Mouse (Mus musculus) kidney, embryonic 14.5 days (tissue): ENCODE data around the gene Mgat5b. TPM values are rescaled to one million over a fixed set of nuclear protein-coding genes. Genes with fewer than 3 reads are reported as not detected.
"Not testable (repeated sequence)": the region's sequence is repeated elsewhere in the genome, so short reads cannot be mapped to it uniquely, and the experiment has no call there.

Source experiments
- ATAC-seq: fragments of 200-750 bp; cut with Nextera tagmentation; 2 replicates; pipeline ENCODE4 v1.8.0; 2017; ENCODE audit warnings: moderate number of reproducible peaks, mild to moderate bottlenecking, moderate TSS enrichment, moderate library complexity; ENCODE audit not compliant: low FRiP score, low TSS enrichment
- H3K27ac ChIP-seq: fragments of 300-500 bp; sonication (generic); 2 replicates; pipeline ENCODE4 v1.5.1; 2014; ENCODE audit warnings: low read depth, mild to moderate bottlenecking, low read length, moderate library complexity, mixed read lengths
- H3K27me3 ChIP-seq: fragments of 300-500 bp; sonication (generic); 2 replicates; pipeline ENCODE4 v1.6.1; 2014; ENCODE audit warnings: mild to moderate bottlenecking, low read length; ENCODE audit not compliant: control insufficient read depth, insufficient read depth
- H3K36me3 ChIP-seq: fragments of 300-500 bp; sonication (generic); 2 replicates; pipeline ENCODE4 v1.6.1; 2014; ENCODE audit warnings: low read length, mixed read lengths; ENCODE audit not compliant: control insufficient read depth, insufficient read depth
- H3K4me1 ChIP-seq: fragments of 300-500 bp; sonication (generic); 2 replicates; pipeline ENCODE4 v1.6.1; 2014; ENCODE audit warnings: low read length, mixed read lengths; ENCODE audit not compliant: control insufficient read depth, insufficient read depth
- H3K4me2 ChIP-seq: fragments of 300-500 bp; sonication (generic); replicated peaks from 2 replicates; pipeline ENCODE4 v1.6.1; 2014; ENCODE audit warnings: low read depth, mild to moderate bottlenecking, low read length
- H3K4me3 ChIP-seq: fragments of 300-500 bp; sonication (generic); 2 replicates; pipeline ENCODE4 v1.5.1; 2014; ENCODE audit warnings: mild to moderate bottlenecking, low read length
- H3K9ac ChIP-seq: fragments of 300-500 bp; sonication (generic); 2 replicates; pipeline ENCODE4 v1.6.1; 2014; ENCODE audit warnings: low read depth, mild to moderate bottlenecking, low read length, moderate library complexity
- H3K9me3 ChIP-seq: fragments of 300-500 bp; sonication (generic); 2 replicates; pipeline ENCODE4 v1.6.1; 2016; ENCODE audit warnings: low read length; ENCODE audit not compliant: control insufficient read depth
- WGBS: fragments of 180-500 bp; shearing (Covaris S2); extraction: QIAGEN DNeasy Blood & Tissue Kit; methylation state at CpG from one replicate; pipeline ENCODE4 v1.1.7; 2014; 5-methylcytosine and 5-hydroxymethylcytosine counted together
- polyA plus RNA-seq: library from polyadenylated mRNA; unstranded; fragments of >200 nt; fragmentation: Nextera tagmentation; extraction: Ambion mirVana; gene quantifications from 2 replicates; pipeline ENCODE4 v1.2.1, GENCODE M21; 2014

Mgat5b gene
- polyA plus RNA-seq, 1 experiment from 2014 or later = 0.23 TPM

DNA sequence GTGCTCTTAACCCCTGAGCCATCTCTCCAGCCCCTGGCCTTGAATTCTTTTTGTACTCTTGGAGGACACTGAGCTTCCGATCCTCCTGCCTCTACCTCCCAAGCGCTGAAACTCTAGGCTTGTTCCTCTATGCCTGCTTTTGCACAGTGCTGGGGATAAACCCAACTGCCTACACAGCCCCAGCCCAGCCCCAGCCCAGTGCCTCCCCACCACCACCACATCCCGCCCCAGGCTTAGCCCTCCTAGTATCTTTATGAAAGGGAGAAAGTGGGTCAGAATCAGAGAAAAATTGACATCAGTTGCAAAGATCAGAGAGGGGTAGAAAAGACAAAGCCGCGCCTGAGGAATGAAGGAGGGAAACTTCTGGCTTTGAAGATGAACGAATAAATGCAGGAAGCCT lies 34.6 kb upstream of the Mgat5b start:
- 82% methylated on average over 6 of the region's 6 CpGs for WGBS
- Histone ChIP-seq H3K9ac (no peak overlapping the region), H3K27ac (no peak overlapping the region), H3K27me3 (0 out of 2 replicates have a peak, but pooled peaks cover 6% of the 10 kb centered on the region), H3K9me3 (no peaks in the 10 kb centered on the region), H3K4me1 (peaks cover 4% of the 10 kb centered on the region; the same call in 1 of the 2 replicates), H3K36me3 (no peaks in the 10 kb centered on the region), H3K4me3 (no peak overlapping the region), H3K4me2 (no peak overlapping the region)
- ATAC-seq = no peak

DNA sequence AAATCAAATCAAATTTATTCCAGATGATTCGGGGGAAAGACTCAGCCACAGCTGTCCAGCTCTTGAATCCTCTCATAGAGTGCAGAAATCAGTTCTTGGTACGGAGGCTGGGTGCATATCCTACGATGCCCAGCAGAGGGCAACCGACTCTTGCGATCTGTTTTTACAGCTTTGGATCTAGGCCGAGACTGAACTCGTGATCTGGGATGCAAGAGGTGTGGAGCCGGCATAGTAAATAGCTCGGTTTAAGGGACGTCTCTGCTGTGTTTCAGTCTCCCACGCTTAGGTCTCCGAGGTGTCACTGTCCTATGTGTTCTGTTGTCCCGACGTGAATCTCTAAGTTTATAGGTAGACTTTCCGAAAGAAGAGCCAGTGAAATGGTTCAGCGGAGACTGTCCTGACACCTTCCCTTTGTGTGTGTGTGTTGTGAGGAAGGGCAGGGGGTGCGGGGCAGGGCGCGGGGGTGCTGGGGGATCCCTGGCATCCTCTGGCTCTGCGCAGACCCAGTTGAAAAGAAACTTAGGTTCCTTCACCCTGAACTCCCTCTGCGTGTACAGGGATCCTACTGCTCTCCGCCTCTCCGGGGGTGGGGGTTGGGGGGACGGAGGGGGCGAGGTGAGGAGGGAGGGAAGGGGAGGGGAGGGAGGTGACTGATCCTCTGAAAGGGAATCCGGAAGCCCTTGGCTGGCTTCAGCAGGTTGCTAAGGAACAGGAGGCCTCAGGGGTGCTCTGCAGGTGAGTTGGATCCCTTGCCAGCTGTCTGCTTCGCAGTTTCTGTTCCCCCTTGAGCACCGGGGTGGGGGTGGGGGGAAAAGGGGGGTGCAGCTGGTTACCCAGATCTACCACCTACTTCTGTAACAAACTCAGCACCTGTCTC lies 33.1 kb upstream of the Mgat5b start:
- Histone ChIP-seq H3K4me3 (peak overlapping the region; percentile 19; the same call in 1 of the 2 replicates), H3K36me3 (no peaks in the 10 kb centered on the region), H3K4me2 (peak overlapping the region; percentile 41), H3K9me3 (no peaks in the 10 kb centered on the region), H3K4me1 (peaks cover 4% of the 10 kb centered on the region; the same call in 1 of the 2 replicates), H3K27ac (no peak overlapping the region), H3K27me3 (peaks cover 6% of the 10 kb centered on the region; the same call in 1 of the 2 replicates), H3K9ac (peak overlapping the region; percentile 14; the same call in 1 of the 2 replicates)
- 4% methylated on average over 28 of the region's 28 CpGs for WGBS
- peak; percentile 56 for ATAC-seq

DNA sequence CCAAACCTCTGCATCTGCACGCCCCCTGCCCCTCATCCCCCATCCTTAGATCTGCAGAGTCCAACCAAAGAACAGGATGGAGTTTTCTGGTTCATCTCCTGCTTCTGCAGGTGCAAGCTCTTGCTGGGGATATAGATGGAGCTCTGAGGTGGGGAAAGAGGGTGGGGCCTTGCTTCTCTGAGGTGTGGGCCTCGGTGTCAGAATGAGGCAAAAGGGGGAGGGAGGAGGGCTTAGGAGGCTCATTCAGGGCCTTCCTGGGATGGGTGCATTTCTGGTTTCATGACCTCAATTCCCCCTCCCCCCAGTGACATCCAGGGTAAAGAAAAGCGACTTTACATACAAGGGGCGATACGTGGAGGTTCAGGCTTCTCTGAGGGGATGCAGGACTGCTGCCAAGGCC lies 31.5 kb upstream of the Mgat5b start:
- Histone ChIP-seq H3K4me3 (no peak overlapping the region), H3K27me3 (peaks cover 6% of the 10 kb centered on the region; the same call in 1 of the 2 replicates), H3K27ac (no peak overlapping the region), H3K4me2 (no peak overlapping the region), H3K36me3 (no peaks in the 10 kb centered on the region), H3K4me1 (peaks cover 4% of the 10 kb centered on the region; the same call in 1 of the 2 replicates), H3K9ac (no peak overlapping the region), H3K9me3 (no peaks in the 10 kb centered on the region)
- 45% methylated on average over 5 of the region's 5 CpGs for WGBS
- no peak for ATAC-seq

DNA sequence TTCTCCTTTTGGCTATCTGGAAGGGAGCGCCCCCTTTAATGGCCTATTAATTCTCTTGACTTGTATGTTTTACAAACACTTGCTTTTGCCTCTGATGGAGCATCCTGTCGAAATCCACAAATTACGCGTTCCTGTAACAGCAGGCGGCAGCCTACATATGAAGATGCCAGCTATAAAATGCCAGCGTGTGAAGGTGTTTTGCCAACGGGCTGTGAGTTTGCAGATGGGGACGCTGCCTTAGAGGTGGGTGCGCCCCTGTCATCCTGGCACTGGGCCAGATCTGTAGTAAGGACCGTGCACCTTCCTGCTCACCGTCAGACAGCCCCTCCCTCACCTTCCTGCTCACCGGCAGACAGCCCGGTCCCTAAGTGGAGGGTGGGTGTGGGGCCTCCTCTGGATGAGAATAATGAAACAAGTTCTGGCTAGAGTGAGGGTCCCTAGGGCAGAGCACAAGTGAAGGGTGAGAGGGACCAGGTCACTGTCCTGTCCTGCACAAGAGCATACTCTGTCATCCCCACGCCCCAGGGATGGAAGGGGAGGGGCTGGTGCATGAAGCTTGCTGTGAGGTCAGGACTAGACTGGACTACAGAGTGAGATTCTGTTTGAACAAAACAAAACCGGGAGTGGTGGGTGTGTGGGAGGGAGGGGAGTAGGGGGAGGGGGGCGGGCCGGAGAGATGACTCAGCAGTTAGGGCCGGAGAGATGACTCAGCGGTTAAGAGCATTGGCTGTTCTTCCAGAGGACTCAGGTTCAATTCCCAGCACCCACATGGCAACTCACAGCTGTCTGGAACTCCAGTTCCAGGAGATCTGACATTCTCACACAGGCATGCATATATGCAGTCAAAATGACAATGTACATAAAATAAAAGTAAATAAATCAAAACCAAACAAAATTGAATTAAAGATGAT lies 24.9 kb upstream of the Mgat5b start:
- Histone ChIP-seq H3K4me2 (no peak overlapping the region), H3K27ac (no peak overlapping the region), H3K4me1 (no peaks in the 10 kb centered on the region), H3K9me3 (no peaks in the 10 kb centered on the region), H3K9ac (no peak overlapping the region), H3K27me3 (no peaks in the 10 kb centered on the region; the same call in 1 of the 2 replicates), H3K36me3 (no peaks in the 10 kb centered on the region), H3K4me3 (no peak overlapping the region)
- 56% methylated on average over 19 of the region's 19 CpGs for WGBS
- ATAC-seq = 0 out of 2 replicates have a peak, but pooled peaks have one; percentile 39

DNA sequence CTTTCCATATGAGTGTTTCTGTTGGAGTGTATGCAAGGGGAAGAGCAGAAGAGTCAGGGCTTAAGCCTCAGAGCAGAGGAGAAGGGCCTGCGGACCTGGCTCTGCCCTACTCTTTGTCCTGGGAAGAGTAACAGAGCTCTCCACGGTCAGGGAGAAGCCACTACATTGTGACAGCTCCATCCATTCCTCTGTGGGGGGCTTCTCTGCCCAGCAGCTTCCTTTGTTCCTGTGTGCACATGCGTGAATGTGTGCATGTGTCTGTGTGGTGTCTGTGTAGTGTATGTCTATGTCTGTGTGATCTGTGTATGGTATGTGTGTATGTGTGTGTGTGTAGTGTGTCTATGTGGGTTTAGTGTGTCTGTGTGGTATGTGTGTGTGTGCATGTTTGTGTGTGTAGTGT lies 23.3 kb upstream of the Mgat5b start:
- H3K9me3 ChIP-seq = no peaks in the 10 kb centered on the region
- H3K4me3 ChIP-seq = no peak overlapping the region
- no peak for ATAC-seq
- H3K36me3 ChIP-seq = no peaks in the 10 kb centered on the region
- 82% methylated on average over 3 of the region's 3 CpGs for WGBS
- H3K27me3 ChIP-seq = no peaks in the 10 kb centered on the region
- H3K27ac ChIP-seq = no peak overlapping the region
- H3K9ac ChIP-seq = no peak overlapping the region
- no peaks in the 10 kb centered on the region for H3K4me1 ChIP-seq
- H3K4me2 ChIP-seq = no peak overlapping the region

DNA sequence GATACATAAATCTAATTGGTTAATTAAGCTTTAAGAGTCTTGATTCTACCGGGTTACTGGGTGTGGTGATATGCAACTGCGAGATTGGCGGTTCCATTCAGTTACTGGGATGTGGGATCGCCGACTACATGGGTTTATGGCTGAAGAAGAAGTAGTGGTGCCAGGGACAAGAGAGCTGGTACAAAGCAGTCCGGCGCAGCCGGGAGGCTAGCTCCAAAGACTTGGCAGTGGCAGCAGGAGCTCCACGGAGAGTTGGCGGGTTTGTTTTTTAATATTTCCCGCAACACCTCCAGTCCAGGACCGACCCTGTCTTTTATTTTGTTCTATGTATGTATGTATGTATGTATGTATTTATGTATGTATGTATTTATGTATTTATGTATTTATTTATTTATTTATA lies 19.4 kb upstream of the Mgat5b start:
- H3K27ac ChIP-seq = no peak overlapping the region
- ATAC-seq = no peak
- WGBS = 96% methylated on average over 12 of the region's 12 CpGs

DNA sequence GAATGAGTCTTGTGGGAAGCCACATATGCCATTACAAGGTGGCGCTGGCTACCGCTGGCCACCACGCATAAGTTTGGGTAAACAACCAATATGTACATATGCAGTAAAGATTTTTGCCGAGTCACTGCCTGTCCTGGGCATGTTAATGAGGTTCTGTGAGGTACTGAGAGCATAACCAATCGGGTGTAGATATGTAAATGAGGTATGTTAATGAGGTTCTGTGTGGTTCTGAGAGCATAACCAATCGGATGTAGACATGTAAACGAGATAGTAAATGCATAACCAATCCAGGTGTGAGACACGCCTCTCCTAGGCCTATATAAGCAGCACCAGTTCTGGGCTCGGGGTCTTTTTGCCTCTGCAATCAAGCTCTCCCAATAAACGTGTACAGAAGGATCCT lies 16.1 kb upstream of the Mgat5b start:
- not testable (repeated sequence) for H3K36me3 ChIP-seq, H3K4me2 ChIP-seq, ATAC-seq, H3K27ac ChIP-seq, H3K4me1 ChIP-seq, H3K4me3 ChIP-seq, H3K9me3 ChIP-seq, H3K9ac ChIP-seq
- peaks cover 14% of the 10 kb centered on the region for H3K27me3 ChIP-seq
- WGBS = 90% methylated on average over 10 of the region's 10 CpGs

More for the DNA sequence above, 19.4 kb upstream of the Mgat5b start:
- Histone ChIP-seq H3K9ac (no peak overlapping the region), H3K4me2 (no peak overlapping the region), H3K36me3 (no peaks in the 10 kb centered on the region), H3K27me3 (0 out of 2 replicates have a peak, but pooled peaks cover 2% of the 10 kb centered on the region), H3K4me3 (no peak overlapping the region), H3K9me3 (no peaks in the 10 kb centered on the region), H3K4me1 (no peaks in the 10 kb centered on the region)

DNA sequence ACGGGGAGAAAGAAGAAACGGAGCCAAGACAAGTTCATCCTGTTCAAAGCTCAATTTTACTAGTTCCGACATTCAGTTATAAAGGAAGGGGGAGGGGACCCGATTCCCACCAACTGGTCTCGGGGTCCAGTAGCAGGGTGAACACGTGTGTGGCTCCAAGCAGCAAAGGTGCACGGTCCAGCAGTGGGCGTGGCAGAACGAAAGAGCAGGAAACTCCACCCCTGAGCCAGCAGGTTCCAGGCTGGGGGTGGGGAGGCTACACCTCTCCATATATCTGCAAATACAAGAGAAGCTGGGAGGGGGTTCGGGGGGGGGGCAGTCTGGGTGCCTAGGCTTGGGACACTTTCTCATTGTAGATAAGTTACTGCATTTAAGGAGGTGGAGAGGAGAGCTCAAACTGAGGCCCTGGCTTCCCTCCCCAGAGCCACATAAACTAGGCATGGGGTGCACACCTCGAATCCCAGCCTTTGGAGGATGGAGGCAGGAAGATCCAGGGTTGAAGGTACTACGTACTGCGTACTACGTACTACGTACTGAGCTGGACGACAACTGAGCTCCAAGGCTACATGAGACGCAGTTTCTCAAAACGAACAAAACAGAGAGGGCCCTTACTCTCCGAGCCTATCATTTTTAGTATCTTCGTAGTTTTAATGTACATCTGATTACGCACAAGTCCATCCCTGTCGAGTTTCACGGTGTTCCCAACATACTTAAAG lies 12.8 kb upstream of the Mgat5b start:
- Histone ChIP-seq H3K36me3 (no peaks in the 10 kb centered on the region), H3K27ac (no peak overlapping the region), H3K27me3 (peaks cover 14% of the 10 kb centered on the region), H3K9ac (no peak overlapping the region), H3K9me3 (no peaks in the 10 kb centered on the region), H3K4me3 (peak overlapping the region; percentile 22), H3K4me1 (0 out of 2 replicates have a peak, but pooled peaks cover 4% of the 10 kb centered on the region), H3K4me2 (peak overlapping the region; percentile 49)
- WGBS = 4% methylated on average over 22 of the region's 23 CpGs
- ATAC-seq = no peak
